Mouse (Mus musculus): Measurements from ENCODE around the gene Epb41. TPM values are rescaled to one million over a fixed set of nuclear protein-coding genes. Genes with fewer than 3 reads are reported as not detected.

Gene Epb41
- polyA plus RNA-seq, 1 experiment = 21.6 TPM

DNA sequence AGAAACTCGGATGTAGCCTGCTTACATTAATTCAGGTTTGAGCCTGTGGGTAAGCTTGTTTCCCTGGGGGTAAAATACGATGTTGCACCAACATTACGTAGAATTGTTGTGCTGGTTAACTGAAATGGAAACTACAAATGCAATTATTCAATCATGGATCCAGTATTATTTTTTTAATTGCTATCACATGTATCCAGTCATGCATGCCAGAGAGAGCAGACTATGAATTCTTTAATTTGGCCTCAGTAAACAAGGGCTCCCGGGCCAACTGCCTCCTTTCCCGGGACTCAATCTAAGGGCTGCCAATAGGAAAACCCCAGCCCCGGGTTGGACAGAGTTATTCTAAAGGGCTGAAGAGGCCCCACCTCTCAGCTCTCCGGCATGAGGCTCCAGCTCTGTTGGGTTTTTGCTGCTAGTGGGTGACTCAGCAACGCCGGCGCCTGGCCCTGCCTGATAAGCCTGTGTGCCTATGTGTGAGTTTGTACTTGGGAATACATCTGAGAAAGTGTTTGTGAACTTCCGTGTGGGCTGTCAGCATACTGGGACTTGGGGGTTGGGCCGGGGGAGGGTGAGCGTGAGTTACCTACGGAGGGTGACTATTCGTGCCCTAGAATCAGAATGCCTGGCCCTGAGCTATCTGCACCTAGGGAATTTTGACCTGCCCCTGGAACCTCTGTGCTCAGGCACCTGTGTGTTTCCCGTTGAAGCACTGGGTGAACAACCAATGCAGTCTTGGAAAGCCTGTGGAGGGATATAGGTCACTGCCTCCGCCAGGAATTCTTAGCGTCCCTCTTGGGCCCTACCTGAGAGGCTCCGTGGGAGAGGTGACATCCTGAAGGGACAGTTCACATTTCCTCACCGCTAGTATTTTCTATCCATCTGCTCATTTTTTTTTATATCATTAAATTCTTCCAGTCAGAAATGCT lies 1.6 kb upstream of the Epb41 start:
- whole genome bisulfite sequencing = 26% methylated on average over 20 of the region's 20 CpGs
- no peak for DNase-seq (ENCODE audit: low read depth, low spot score)

DNA sequence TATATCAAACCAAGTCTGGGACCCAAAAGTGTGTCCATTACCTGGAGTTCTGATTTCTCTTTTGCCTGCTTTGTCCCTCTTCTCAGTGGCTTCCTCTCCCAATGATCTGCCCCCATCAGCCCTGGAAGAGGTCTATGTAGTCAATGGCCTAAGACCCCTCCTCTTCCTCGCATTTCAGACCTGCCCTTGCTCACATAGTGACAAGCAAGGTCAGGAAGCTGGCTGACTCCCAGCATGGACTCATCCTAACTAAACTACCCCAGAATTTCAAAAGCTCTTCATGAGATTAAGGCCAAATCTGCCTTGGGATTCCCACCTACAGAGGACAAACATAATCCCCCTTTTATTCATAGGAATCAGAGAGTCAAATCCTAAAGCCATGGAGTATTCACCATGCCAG lies 675 bp upstream of the Epb41 start:
- 69% methylated on average over 1 of the region's 1 CpGs for WGBS
- no peak for DNase-seq (ENCODE audit: low read depth, low spot score)

DNA sequence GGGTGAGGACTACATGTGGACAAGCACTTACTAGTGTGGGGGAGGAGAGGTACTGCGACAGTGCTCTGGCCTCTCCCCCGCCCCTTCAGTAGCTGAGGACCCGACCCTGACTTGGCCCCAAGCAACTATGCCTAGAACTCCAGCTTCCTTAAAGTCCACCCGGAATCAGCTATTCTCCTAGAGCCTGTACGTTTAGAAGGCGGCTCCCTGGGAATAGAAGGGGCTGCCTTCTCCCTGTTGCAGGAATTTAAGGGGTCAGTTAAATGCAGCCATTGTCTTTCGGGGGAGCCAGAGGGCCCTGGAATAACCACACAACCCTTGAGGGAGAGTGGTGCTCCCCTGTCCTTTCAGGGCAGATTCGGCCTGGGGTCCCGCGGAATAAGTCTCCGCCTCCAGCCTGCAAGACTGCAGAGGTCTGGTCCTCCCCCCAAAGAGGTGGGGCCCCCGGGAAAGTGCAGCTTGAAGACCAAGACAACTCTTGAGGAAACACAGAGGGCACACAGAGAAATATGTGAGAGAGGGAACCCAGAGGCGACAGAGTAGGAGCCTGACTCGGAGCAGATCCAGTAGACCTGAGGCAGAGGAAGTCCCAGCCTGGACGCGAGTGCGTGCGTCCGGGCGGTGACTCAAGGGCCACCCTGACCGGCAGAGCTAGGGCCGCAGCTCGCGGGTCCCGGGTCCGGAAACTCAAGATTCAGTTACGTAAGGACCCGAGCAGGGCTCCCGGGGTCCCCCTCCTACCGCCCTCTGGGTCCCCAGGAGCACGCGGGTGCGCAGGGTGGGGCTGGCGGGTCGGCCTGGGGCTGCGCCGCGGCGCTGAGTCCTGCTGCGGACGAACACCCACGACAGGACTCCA lies 816 bp downstream of the Epb41 start, which contains the start of gene Gm10300:
Gene Gm10300 (plus strand): TSS at position 621 of the 856 bp plus-strand sequence.
- DNase-seq (ENCODE audit: low read depth, low spot score) = no peak
- WGBS = 2% methylated on average over 42 of the region's 42 CpGs

DNA sequence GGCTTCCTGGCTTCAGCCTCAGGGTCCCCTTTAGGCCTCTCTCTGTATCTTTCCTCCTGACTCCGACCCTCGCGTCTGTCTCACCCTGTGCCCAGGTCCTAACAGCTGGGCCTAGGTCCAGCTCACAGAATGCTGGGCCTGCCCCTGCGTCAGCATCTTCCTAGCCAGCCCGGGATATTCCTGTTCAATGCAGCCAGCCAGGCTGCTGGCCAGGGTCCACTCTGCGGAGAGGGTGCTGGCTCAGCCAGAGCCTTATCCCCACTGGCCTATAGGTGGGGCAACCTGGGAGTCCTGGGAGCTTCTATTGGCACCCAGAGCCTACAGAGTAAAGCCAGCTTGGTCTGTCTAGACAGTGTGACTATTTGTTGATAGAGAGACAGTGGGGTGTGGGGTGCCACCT lies 2.2 kb downstream of the Epb41 start:
- WGBS = 78% methylated on average over 6 of the region's 6 CpGs
- no peak for DNase-seq (ENCODE audit: low read depth, low spot score)

GRCm38 (mm10) chr4:132072156-132072555 lies 3.0 kb downstream of the Epb41 start:
- DNase-seq (ENCODE audit: low read depth, low spot score) = no peak
- WGBS = 84% methylated on average over 3 of the region's 3 CpGs

DNA sequence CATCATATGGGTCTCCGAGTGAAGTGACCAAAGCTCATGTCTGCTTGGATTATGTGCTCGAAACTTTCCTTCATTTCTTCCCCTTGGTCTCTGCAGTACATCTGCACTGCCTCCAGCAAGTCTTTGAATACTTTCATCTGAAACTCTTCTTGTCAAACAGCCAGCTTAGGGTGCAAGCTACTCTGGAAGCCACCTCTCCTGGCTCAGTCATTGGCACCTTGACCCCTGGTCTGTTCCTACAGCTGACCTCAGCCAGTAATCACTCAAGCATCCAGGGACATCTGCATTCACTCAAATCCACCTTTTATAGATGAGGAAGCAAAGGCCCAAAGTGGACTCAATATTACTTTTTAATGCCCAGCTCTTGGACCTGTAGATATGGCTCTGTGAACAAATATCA lies 3.4 kb downstream of the Epb41 start:
- WGBS = 94% methylated on average over 2 of the region's 2 CpGs
- no peak for DNase-seq (ENCODE audit: low read depth, low spot score)

- 27% methylated on average over 2 of the region's 2 CpGs for WGBS
Measured at GRCm38 (mm10) chr4:132067938-132068235, 7.2 kb downstream of the Epb41 start.

GRCm38 (mm10) chr4:132067112-132067937 lies 7.8 kb downstream of the Epb41 start:
- DNase-seq (ENCODE audit: low read depth, low spot score) = no peak
- 88% methylated on average over 14 of the region's 14 CpGs for WGBS

More at GRCm38 (mm10) chr4:132067938-132068235, 7.2 kb downstream of the Epb41 start:
- no peak for DNase-seq (ENCODE audit: low read depth, low spot score)

GRCm38 (mm10) chr4:132066101-132066773 lies 8.9 kb downstream of the Epb41 start:
- no peak for DNase-seq (ENCODE audit: low read depth, low spot score)
- WGBS = 56% methylated on average over 10 of the region's 10 CpGs

DNA sequence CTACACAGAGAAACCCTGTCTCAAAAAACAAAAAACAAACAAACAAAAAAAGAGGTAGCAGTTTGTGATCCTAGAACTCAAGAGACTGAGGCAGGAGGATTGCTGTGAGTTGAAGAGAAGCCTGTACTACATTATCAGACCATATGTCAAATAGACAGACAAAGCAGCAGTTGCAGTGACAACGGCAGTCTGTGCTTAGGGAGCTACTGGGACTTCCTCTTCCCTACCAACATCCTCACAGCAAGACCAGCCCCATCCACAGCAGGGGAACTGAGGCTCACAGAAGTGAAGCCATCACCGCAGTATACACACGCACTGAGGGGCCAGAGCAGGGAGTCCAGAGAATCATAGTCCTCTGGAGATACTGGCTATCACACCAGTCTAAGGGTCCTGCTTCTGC lies 9.5 kb downstream of the Epb41 start:
- 68% methylated on average over 3 of the region's 3 CpGs for whole genome bisulfite sequencing
- DNase-seq (ENCODE audit: low read depth, low spot score) = no peak

DNA sequence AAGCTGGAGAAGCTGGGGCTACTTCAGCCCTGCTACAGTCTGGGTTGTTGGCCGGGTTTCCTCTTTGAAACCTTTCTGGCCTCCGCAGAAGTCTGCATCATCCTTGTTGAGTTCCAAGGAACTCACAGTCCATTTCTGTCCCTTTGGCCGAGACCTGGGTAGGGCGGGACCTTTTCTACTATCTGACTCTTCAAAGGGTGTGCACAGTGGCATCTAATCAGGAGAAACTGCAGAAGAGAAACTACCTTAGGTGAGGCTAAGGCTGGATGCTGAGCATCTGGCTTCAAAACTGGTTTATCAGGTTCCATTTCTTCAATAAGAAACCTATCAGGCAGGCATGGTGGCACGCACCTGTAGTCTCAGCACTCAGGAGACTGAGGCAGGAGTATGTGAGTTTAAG lies 10.6 kb downstream of the Epb41 start:
- DNase-seq (ENCODE audit: low read depth, low spot score) = no peak
- WGBS = 38% methylated on average over 5 of the region's 5 CpGs

GRCm38 (mm10) chr4:132062934-132063884 lies 11.9 kb downstream of the Epb41 start:
- WGBS = 59% methylated on average over 17 of the region's 17 CpGs
- no peak for DNase-seq (ENCODE audit: low read depth, low spot score)

DNA sequence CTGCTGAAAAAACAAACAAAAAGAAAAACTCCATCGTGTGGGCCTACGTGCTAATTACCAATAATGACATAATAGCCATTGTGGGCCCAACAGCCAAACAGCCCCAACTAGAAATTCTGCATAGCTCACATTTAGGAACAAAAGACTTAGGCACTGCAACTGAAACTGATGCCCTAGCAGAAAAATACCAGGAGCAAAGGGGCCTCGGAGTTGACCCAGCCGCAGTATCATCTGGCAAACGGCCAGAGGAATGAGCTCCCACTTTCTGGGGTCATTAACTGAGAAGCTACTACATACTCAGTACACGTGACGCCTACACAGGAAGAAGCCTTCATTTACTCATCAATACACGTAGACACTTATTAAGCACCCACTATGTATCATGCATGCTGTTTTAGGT lies 12.8 kb downstream of the Epb41 start:
- DNase-seq (ENCODE audit: low read depth, low spot score) = no peak
- 69% methylated on average over 8 of the region's 8 CpGs for WGBS

GRCm38 (mm10) chr4:132060040-132060832 lies 14.9 kb downstream of the Epb41 start:
- WGBS = 67% methylated on average over 17 of the region's 17 CpGs
- no peak for DNase-seq (ENCODE audit: low read depth, low spot score)

DNA sequence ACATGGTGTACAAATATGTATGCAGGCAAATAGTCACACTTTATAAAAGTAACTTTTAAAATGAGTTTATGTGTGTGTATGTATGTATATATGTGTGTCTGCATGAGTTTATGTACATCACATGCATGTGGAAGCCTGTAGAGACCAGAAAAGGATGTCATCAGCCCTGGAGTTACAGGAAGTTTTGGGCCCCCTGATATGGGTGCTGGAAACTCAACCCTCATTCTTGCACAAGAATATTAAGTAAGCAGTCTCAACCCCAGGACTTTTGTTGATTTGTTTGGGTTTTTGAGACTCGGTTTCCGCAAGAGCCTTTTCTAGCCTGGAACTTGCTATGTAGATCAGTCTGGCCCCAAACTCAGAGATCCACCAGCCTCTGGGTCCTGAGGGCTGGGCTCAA lies 15.6 kb downstream of the Epb41 start:
- WGBS = 96% methylated on average over 2 of the region's 2 CpGs

GRCm38 (mm10) chr4:132057311-132057710 lies 17.8 kb downstream of the Epb41 start:
- DNase-seq (ENCODE audit: low read depth, low spot score) = no peak

More for the DNA sequence above, 15.6 kb downstream of the Epb41 start:
- no peak for DNase-seq (ENCODE audit: low read depth, low spot score)
